ENCODE assay signal across 8 mouse cellular contexts in genomic region chr2:26208126-26208789, GRCm38 (mm10). TPM values are rescaled to one million over a fixed set of nuclear protein-coding genes. Genes with fewer than 3 reads are reported as not detected.
DNase-seq lines count a peak whose midpoint lies in the region; ATAC-seq and TF ChIP-seq lines count a peak whose summit lies in the region.

Lhx3 (minus strand) TSS chr2:26208289.

- WGBS in limb, embryonic 14.5 days: 6% methylated on average over 18 of the region's 19 CpGs
- 17% methylated on average over 19 of the region's 19 CpGs for WGBS in midbrain, postnatal 0 days

- H3K4me2 ChIP-seq in limb, embryonic 14.5 days (replicated peaks; ENCODE audit: low read depth, low read length, severe bottlenecking): no peak within 1 kb of the TSS
- no peak within 1 kb of the TSS for H3K4me2 ChIP-seq in midbrain, postnatal 0 days (ENCODE audit: low read depth, low read length, poor library complexity, severe bottlenecking)

- no peak within 1 kb of the TSS for H3K9ac ChIP-seq in limb, embryonic 14.5 days (ENCODE audit: low read depth, low read length, severe bottlenecking)
- H3K9ac ChIP-seq in midbrain, postnatal 0 days (replicated peaks; ENCODE audit: low read length, poor library complexity, severe bottlenecking): no peak within 1 kb of the TSS

- peaks cover 29% of the 10 kb centered on the region for H3K36me3 ChIP-seq in limb, embryonic 14.5 days (ENCODE audit: control insufficient read depth, insufficient read depth, low read length)
- peaks cover 36% of the 10 kb centered on the region for H3K36me3 ChIP-seq in midbrain, postnatal 0 days (ENCODE audit: insufficient read depth, low read length)

- no peak for TF ChIP-seq POLR2A in limb, embryonic 14.5 days (IDR thresholded peaks at IDR 0.05; ENCODE audit: borderline replicate concordance, extremely low read depth, insufficient read depth, insufficient read length)

- ATAC-seq in limb, embryonic 14.5 days (ENCODE audit: low FRiP score, low read depth): peak; percentile 88
- ATAC-seq in midbrain, postnatal 0 days (ENCODE audit: low FRiP score): peak; percentile 38; the same call in 1 of the 2 replicates

- no peaks in the 10 kb centered on the region for H3K9me3 ChIP-seq in limb, embryonic 14.5 days (ENCODE audit: control insufficient read depth, low read length)
- H3K9me3 ChIP-seq in midbrain, postnatal 0 days (ENCODE audit: low read length): no peaks in the 10 kb centered on the region

- H3K27me3 ChIP-seq in limb, embryonic 14.5 days (ENCODE audit: control insufficient read depth, insufficient read depth, low read length): peaks cover 48% of the 10 kb centered on the region
- H3K27me3 ChIP-seq in midbrain, postnatal 0 days (ENCODE audit: insufficient read depth, low read length): peaks cover 47% of the 10 kb centered on the region

- no peak for TF ChIP-seq CTCF in midbrain, postnatal 0 days (IDR thresholded peaks at IDR 0.05)

- H3K4me3 ChIP-seq in limb, embryonic 14.5 days (replicated peaks; ENCODE audit: low read length): no peak within 1 kb of the TSS
- no peak within 1 kb of the TSS for H3K4me3 ChIP-seq in midbrain, postnatal 0 days (ENCODE audit: low read depth, low read length)

- H3K27ac ChIP-seq in limb, embryonic 14.5 days (replicated peaks; ENCODE audit: low read depth, low read length): no peak within 1 kb of the TSS
- no peak within 1 kb of the TSS for H3K27ac ChIP-seq in midbrain, postnatal 0 days (ENCODE audit: low read depth, low read length)

- no peaks in the 10 kb centered on the region for H3K4me1 ChIP-seq in limb, embryonic 14.5 days (ENCODE audit: control insufficient read depth, insufficient read depth, low read length)
- H3K4me1 ChIP-seq in midbrain, postnatal 0 days (ENCODE audit: insufficient read depth, low read length): 0 out of 2 replicates have a peak, but pooled peaks cover 6% of the 10 kb centered on the region

- DNase-seq in cerebellum, postnatal 10 days: peak; percentile 61 to 77
- no peak for DNase-seq in cerebellum, adult 11 months
- peak; percentile 96 for DNase-seq in embryo, embryonic 10 days (ENCODE audit: low spot score)
- DNase-seq in heart, adult 8-10 months (ENCODE audit: low spot score): peak; percentile 54
- peak; percentile 78 for DNase-seq in kidney, adult 11 months
- peak; percentile 90 for DNase-seq in limb, embryonic 14.5 days (ENCODE audit: low spot score)
- peak; percentile 66 for DNase-seq in midbrain, postnatal 0 days (ENCODE audit: low spot score)
- DNase-seq in testis, postnatal 14 days (ENCODE audit: low spot score): peak; percentile 80

RNA-seq across cellular contexts. Expression of gene Lhx3, which starts in this region (rescaled TPM):
- not detected for total RNA-seq in heart, adult 8-10 months (2022)
- 0.03 TPM in 2 replicates for polyA plus RNA-seq in limb, embryonic 14.5 days (2012; rRNA removed)
- polyA plus RNA-seq in limb, embryonic 14.5 days (2014; fragmentation: Nextera tagmentation; extraction: Ambion mirVana): not detected in 2 replicates
- 0.38 TPM in 1 of 2 replicates, not detected in the other for total RNA-seq in midbrain, postnatal 0 days (2014; rRNA removed)
- polyA plus RNA-seq in midbrain, postnatal 0 days (2015; fragmentation: Nextera tagmentation; extraction: Ambion mirVana): 0.12 TPM in 1 of 2 replicates, not detected in the other

Comparison
In these comparisons a context has a peak if more than half of its experiments do, and no peak if none do; other contexts are left out.
1. Peak in DNase-seq in heart, adult 8-10 months; RNA of the gene not detected or under 1 TPM.
2. Peak in DNase-seq and ATAC-seq in limb, embryonic 14.5 days; RNA of the gene not detected or under 1 TPM.
3. Peak in DNase-seq and ATAC-seq in midbrain, postnatal 0 days; RNA of the gene not detected or under 1 TPM.